Mouse (Mus musculus) gastrocnemius, adult 2 months (tissue): ENCODE measurements around the gene Fibp. TPM values are rescaled to one million over a fixed set of nuclear protein-coding genes. Genes with fewer than 3 reads are reported as not detected.

Experiments
- DNase-seq: peaks from one replicate; pipeline ENCODE4 v3.0.0; 2022
- H3K27ac ChIP-seq: fragments of 200-600 bp; 2 replicates; pipeline ENCODE4 v1.8.1; 2022; ENCODE audit warnings: mild to moderate bottlenecking
- H3K4me3 ChIP-seq: fragments of 200-600 bp; 2 replicates; pipeline ENCODE4 v1.8.1; 2022; ENCODE audit warnings: mild to moderate bottlenecking, moderate library complexity
- CTCF ChIP-seq: fragments of 200-600 bp; IDR thresholded peaks from 2 replicates; pipeline ENCODE4 v1.8.1; 2022; ENCODE audit warnings: antibody characterized with exemption, mild to moderate bottlenecking, moderate library complexity
- intact Hi-C: fragments of 180-260 bp; cut with DNase I; formaldehyde crosslinking; loops from one replicate; pipeline ENCODE4 v1.15.1; 2025
- long read RNA-seq, 2 experiments: library from polyadenylated mRNA; stranded (forward); transcript quantifications; one replicate each; pipeline ENCODE4 v2.0.0; 2021
- total RNA-seq, 2 experiments: library from RNA; stranded (reverse); gene quantifications; 2 replicates each; pipeline ENCODE4 v1.2.3; 2021

Fibp gene
- 10 to 100 TPM; 33.9 to 35.8 TPM for total RNA-seq
- long read RNA-seq, experiment 1, transcript Fibp-205 (10 exons, 1,209 nt), result major isoform, 6 of 8 reads
- long read RNA-seq, experiment 1, partial matches to known transcripts, result 1 of 8 reads
- long read RNA-seq, experiment 1, other reads (novel, unspliced or antisense), result 1 of 8 reads
- long read RNA-seq, experiment 2, transcript Fibp-205 (10 exons, 1,209 nt), result major isoform, 5 of 9 reads
- long read RNA-seq, experiment 2, partial matches to known transcripts, result 0 of 9 reads
- long read RNA-seq, experiment 2, other reads (novel, unspliced or antisense), result 2 of 9 reads

GRCm38 (mm10) chr19:5460465-5460911 is at the start of gene Fibp:
Fibp (plus strand) TSS chr19:5460615.
- intact Hi-C loops, result no loop called here
- DNase-seq, result peak; percentile 92
- H3K4me3 ChIP-seq, result peak within 1 kb of the TSS; percentile 89
- peak within 1 kb of the TSS; percentile 94 for H3K27ac ChIP-seq
- no peak for TF ChIP-seq CTCF

GRCm38 (mm10) chr19:5410641-5411040 is 49.8 kb upstream of the Fibp start:
- no peak for TF ChIP-seq CTCF
- Histone ChIP-seq H3K4me3 (peak overlapping the region; percentile 73), H3K27ac (peak overlapping the region; percentile 91)
- intact Hi-C loops, result no loop called here
- no peak for DNase-seq

GRCm38 (mm10) chr19:5411961-5412360 is 48.5 kb upstream of the Fibp start:
- intact Hi-C loops, result no loop called here
- TF ChIP-seq CTCF, result no peak
- H3K4me3 ChIP-seq, result peak overlapping the region; percentile 73
- peak; percentile 79 for DNase-seq
- H3K27ac ChIP-seq, result peak overlapping the region; percentile 91

GRCm38 (mm10) chr19:5413840-5414239 is 46.6 kb upstream of the Fibp start:
- Histone ChIP-seq H3K27ac (peak overlapping the region; percentile 86), H3K4me3 (no peak overlapping the region)
- no peak for TF ChIP-seq CTCF
- intact Hi-C loops, result no loop called here
- DNase-seq, result no peak

GRCm38 (mm10) chr19:5414534-5414957 is 45.9 kb upstream of the Fibp start:
- intact Hi-C loops, result no loop called here
- peak; percentile 65 for DNase-seq
- H3K4me3 ChIP-seq, result peak overlapping the region; percentile 31
- no peak for TF ChIP-seq CTCF
- H3K27ac ChIP-seq, result peak overlapping the region; percentile 86

GRCm38 (mm10) chr19:5418750-5419466 is 41.5 kb upstream of the Fibp start:
- no peak for DNase-seq
- Histone ChIP-seq H3K27ac (peak overlapping the region; percentile 97), H3K4me3 (peak overlapping the region; percentile 99; the same call in 1 of the 2 replicates)
- TF ChIP-seq CTCF, result no peak
- intact Hi-C loops, result no loop called here

- no peak for DNase-seq
- peak overlapping the region; percentile 97 for H3K27ac ChIP-seq
- intact Hi-C loops, result no loop called here
- TF ChIP-seq CTCF, result no peak
- H3K4me3 ChIP-seq, result peak overlapping the region; percentile 99
Observed at GRCm38 (mm10) chr19:5419630-5420029, 40.8 kb upstream of the Fibp start.

- peak overlapping the region; percentile 97 for H3K27ac ChIP-seq
- intact Hi-C loops, result no loop called here
- TF ChIP-seq CTCF, result no peak
- peak overlapping the region; percentile 99 for H3K4me3 ChIP-seq
- no peak for DNase-seq
Observed at GRCm38 (mm10) chr19:5420579-5420978, 39.8 kb upstream of the Fibp start.

- Histone ChIP-seq H3K4me3 (peak overlapping the region; percentile 99), H3K27ac (peak overlapping the region; percentile 97)
- peak; percentile 60 for DNase-seq
- TF ChIP-seq CTCF, result no peak
- intact Hi-C loops, result no loop called here
Observed at GRCm38 (mm10) chr19:5421784-5422183, 38.6 kb upstream of the Fibp start.

- peak overlapping the region; percentile 99 for H3K4me3 ChIP-seq
- peak overlapping the region; percentile 97 for H3K27ac ChIP-seq
- intact Hi-C loops, result no loop called here
- peak; percentile 68 for DNase-seq
- no peak for TF ChIP-seq CTCF
Observed at GRCm38 (mm10) chr19:5422267-5422666, 38.1 kb upstream of the Fibp start.

GRCm38 (mm10) chr19:5422895-5423443 is 37.4 kb upstream of the Fibp start:
- Histone ChIP-seq H3K4me3 (peak overlapping the region; percentile 99), H3K27ac (peak overlapping the region; percentile 97)
- no peak for TF ChIP-seq CTCF
- DNase-seq, result no peak
- intact Hi-C loops, result no loop called here

- peak overlapping the region; percentile 97 for H3K27ac ChIP-seq
- peak; percentile 45 for DNase-seq
- intact Hi-C loops, result no loop called here
- peak overlapping the region; percentile 99 for H3K4me3 ChIP-seq
- TF ChIP-seq CTCF, result no peak
Observed at GRCm38 (mm10) chr19:5423561-5423960, 36.9 kb upstream of the Fibp start.
